ENCODE assay signal across 8 mouse cellular contexts in the genomic region with DNA sequence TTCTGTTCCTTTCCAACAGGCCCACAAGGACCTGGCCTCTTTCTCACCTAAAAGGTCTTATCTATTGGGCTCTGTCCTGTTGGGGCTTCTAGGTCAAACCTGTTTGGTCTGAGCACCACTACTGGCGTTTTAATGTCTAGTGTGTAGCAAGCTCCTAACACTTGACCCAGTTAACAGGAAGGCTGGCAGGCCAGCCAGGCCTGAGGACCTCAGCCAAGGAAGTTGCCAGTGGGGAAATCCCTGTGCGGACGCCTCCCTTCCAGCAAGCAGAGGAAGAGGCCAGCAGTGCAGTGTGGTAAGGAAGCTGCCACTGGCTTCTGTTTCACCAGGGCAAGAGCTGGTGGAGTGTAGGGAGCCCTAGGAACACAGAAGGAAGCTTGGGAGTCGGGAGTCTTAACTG.
DNase-seq lines count a peak whose midpoint lies in the region; ATAC-seq lines count a peak whose summit lies in the region.

No protein-coding gene starts in this region.

- peak; percentile 87 for ATAC-seq in megakaryocyte, adult 5-6 weeks (ENCODE audit: poor library complexity, severe bottlenecking)
- ATAC-seq in intestine, embryonic 16.5 days, result no peak

- no peak overlapping the region for H3K9ac ChIP-seq in intestine, embryonic 16.5 days (ENCODE audit: low read depth, low read length)

- no peaks in the 10 kb centered on the region for H3K36me3 ChIP-seq in intestine, embryonic 16.5 days (ENCODE audit: control insufficient read depth, insufficient read depth, low read length)

- no peaks in the 10 kb centered on the region for H3K27me3 ChIP-seq in intestine, embryonic 16.5 days (replicated peaks; ENCODE audit: control insufficient read depth, insufficient read depth, low read length)

- no peak overlapping the region for H3K4me3 ChIP-seq in intestine, embryonic 16.5 days (ENCODE audit: low read length)

- no peak overlapping the region for H3K27ac ChIP-seq in intestine, embryonic 16.5 days (ENCODE audit: low read length)

- peak; percentile 17 to 31 for DNase-seq in spleen, postnatal 36 days (ENCODE audit: low spot score in 2 of 2)
- DNase-seq in spleen, adult 18-20 months, result no peak
- DNase-seq in cerebellum, adult 9-11 months, result peak; percentile 71
- peak; percentile 72 for DNase-seq in heart, postnatal 4 days
- no peak for DNase-seq in thymus, postnatal 25 days
- no peak for DNase-seq in thymus, postnatal 14 days

- H3K4me1 ChIP-seq in intestine, embryonic 16.5 days (ENCODE audit: control insufficient read depth, insufficient read depth, low read length), result no peaks in the 10 kb centered on the region

- WGBS in intestine, embryonic 16.5 days, result 54% methylated on average over 4 of the region's 4 CpGs

- H3K4me2 ChIP-seq in intestine, embryonic 16.5 days (ENCODE audit: low read depth, low read length), result no peak overlapping the region

- no peaks in the 10 kb centered on the region for H3K9me3 ChIP-seq in intestine, embryonic 16.5 days (ENCODE audit: control insufficient read depth, low read length)

Comparison
In these comparisons a context has a peak if more than half of its experiments do, and no peak if none do; other contexts are left out.
1. DNase-seq: peak in spleen, postnatal 36 days (2 of 2), cerebellum, adult 9-11 months (single experiment) and heart, postnatal 4 days (single experiment); none in spleen, adult 18-20 months (0 of 2), thymus, postnatal 25 days (single experiment) and thymus, postnatal 14 days (single experiment).